Mouse (Mus musculus): ENCODE data around the gene Col8a1. TPM values are rescaled to one million over a fixed set of nuclear protein-coding genes. Genes with fewer than 3 reads are reported as not detected.

Col8a1 gene
- polyA plus RNA-seq, 1 experiment = 0.84 TPM

- TF ChIP-seq POLR2A (IDR thresholded peaks at IDR 0.05; ENCODE audit: borderline replicate concordance, low read depth, low read length) (no peak), CTCF (IDR thresholded peaks at IDR 0.05; ENCODE audit: low read depth, low read length) (no peak)
- no peak overlapping the region for H3K4me3 ChIP-seq (ENCODE audit: insufficient read depth, low read length)
- no peak overlapping the region for H3K27ac ChIP-seq (ENCODE audit: insufficient read depth, low read depth, low read length)
- H3K4me1 ChIP-seq (ENCODE audit: control insufficient read depth, insufficient read depth, low read length) = peaks cover 2% of the 10 kb centered on the region
These were observed 142.8 kb downstream of the Col8a1 start for GRCm38 (mm10) chr16:57611768-57612167.

GRCm38 (mm10) chr16:57606444-57607227 is 147.9 kb downstream of the Col8a1 start, which contains the start of gene Cmss1:
Cmss1 (minus strand) TSS chr16:57606864.
- Histone ChIP-seq H3K27ac (ENCODE audit: insufficient read depth, low read depth, low read length) (peak within 1 kb of the TSS; percentile 45), H3K4me1 (ENCODE audit: control insufficient read depth, insufficient read depth, low read length) (peaks cover 13% of the 10 kb centered on the region), H3K4me3 (ENCODE audit: insufficient read depth, low read length) (peak within 1 kb of the TSS; percentile 99)
- TF ChIP-seq CTCF (IDR thresholded peaks at IDR 0.05; ENCODE audit: low read depth, low read length) (no peak; the same call in 1 of the 2 replicates), POLR2A (IDR thresholded peaks at IDR 0.05; ENCODE audit: borderline replicate concordance, low read depth, low read length) (no peak)

- H3K27ac ChIP-seq (ENCODE audit: insufficient read depth, low read depth, low read length) = no peak overlapping the region
- H3K4me3 ChIP-seq (ENCODE audit: insufficient read depth, low read length) = no peak overlapping the region
- TF ChIP-seq CTCF (IDR thresholded peaks at IDR 0.05; ENCODE audit: low read depth, low read length) = no peak
- no peak for TF ChIP-seq POLR2A (IDR thresholded peaks at IDR 0.05; ENCODE audit: borderline replicate concordance, low read depth, low read length)
- H3K4me1 ChIP-seq (ENCODE audit: control insufficient read depth, insufficient read depth, low read length) = 0 out of 2 replicates have a peak, but pooled peaks cover 11% of the 10 kb centered on the region
These were observed 153.5 kb downstream of the Col8a1 start for GRCm38 (mm10) chr16:57601031-57601430.

- H3K4me1 ChIP-seq (ENCODE audit: control insufficient read depth, insufficient read depth, low read length) = no peaks in the 10 kb centered on the region
- H3K4me3 ChIP-seq (ENCODE audit: insufficient read depth, low read length) = no peak overlapping the region
- no peak for TF ChIP-seq POLR2A (IDR thresholded peaks at IDR 0.05; ENCODE audit: borderline replicate concordance, low read depth, low read length)
- no peak for TF ChIP-seq CTCF (IDR thresholded peaks at IDR 0.05; ENCODE audit: low read depth, low read length)
- H3K27ac ChIP-seq (ENCODE audit: insufficient read depth, low read depth, low read length) = no peak overlapping the region
These were observed 157.1 kb downstream of the Col8a1 start for GRCm38 (mm10) chr16:57597295-57597957.

- no peak overlapping the region for H3K27ac ChIP-seq (ENCODE audit: insufficient read depth, low read depth, low read length)
- TF ChIP-seq POLR2A (IDR thresholded peaks at IDR 0.05; ENCODE audit: borderline replicate concordance, low read depth, low read length) = no peak
- TF ChIP-seq CTCF (IDR thresholded peaks at IDR 0.05; ENCODE audit: low read depth, low read length) = no peak
- H3K4me3 ChIP-seq (ENCODE audit: insufficient read depth, low read length) = no peak overlapping the region
These were observed 160.9 kb downstream of the Col8a1 start for GRCm38 (mm10) chr16:57593422-57594157.

GRCm38 (mm10) chr16:57585201-57585600 is 169.3 kb downstream of the Col8a1 start:
- Histone ChIP-seq H3K4me3 (ENCODE audit: insufficient read depth, low read length) (no peak overlapping the region), H3K4me1 (ENCODE audit: control insufficient read depth, insufficient read depth, low read length) (peaks cover 5% of the 10 kb centered on the region), H3K27ac (ENCODE audit: insufficient read depth, low read depth, low read length) (no peak overlapping the region)
- TF ChIP-seq CTCF (IDR thresholded peaks at IDR 0.05; ENCODE audit: low read depth, low read length) (no peak), POLR2A (IDR thresholded peaks at IDR 0.05; ENCODE audit: borderline replicate concordance, low read depth, low read length) (no peak)

More at GRCm38 (mm10) chr16:57593422-57594157, 160.9 kb downstream of the Col8a1 start:
- no peaks in the 10 kb centered on the region for H3K4me1 ChIP-seq (ENCODE audit: control insufficient read depth, insufficient read depth, low read length)

- Histone ChIP-seq H3K27ac (ENCODE audit: insufficient read depth, low read depth, low read length) (no peak overlapping the region), H3K4me1 (ENCODE audit: control insufficient read depth, insufficient read depth, low read length) (peaks cover 5% of the 10 kb centered on the region), H3K4me3 (ENCODE audit: insufficient read depth, low read length) (no peak overlapping the region)
- TF ChIP-seq CTCF (IDR thresholded peaks at IDR 0.05; ENCODE audit: low read depth, low read length) = no peak
- TF ChIP-seq POLR2A (IDR thresholded peaks at IDR 0.05; ENCODE audit: borderline replicate concordance, low read depth, low read length) = no peak
These were observed 172.5 kb downstream of the Col8a1 start for GRCm38 (mm10) chr16:57582008-57582407.

- TF ChIP-seq POLR2A (IDR thresholded peaks at IDR 0.05; ENCODE audit: borderline replicate concordance, low read depth, low read length) (no peak), CTCF (IDR thresholded peaks at IDR 0.05; ENCODE audit: low read depth, low read length) (no peak)
- Histone ChIP-seq H3K4me3 (ENCODE audit: insufficient read depth, low read length) (no peak overlapping the region), H3K27ac (ENCODE audit: insufficient read depth, low read depth, low read length) (no peak overlapping the region), H3K4me1 (ENCODE audit: control insufficient read depth, insufficient read depth, low read length) (peaks cover 5% of the 10 kb centered on the region)
These were observed 174.5 kb downstream of the Col8a1 start for GRCm38 (mm10) chr16:57580041-57580440.

- Histone ChIP-seq H3K4me1 (ENCODE audit: control insufficient read depth, insufficient read depth, low read length) (peaks cover 3% of the 10 kb centered on the region; the same call in 1 of the 2 replicates), H3K4me3 (ENCODE audit: insufficient read depth, low read length) (no peak overlapping the region), H3K27ac (ENCODE audit: insufficient read depth, low read depth, low read length) (no peak overlapping the region)
- TF ChIP-seq CTCF (IDR thresholded peaks at IDR 0.05; ENCODE audit: low read depth, low read length) (no peak), POLR2A (IDR thresholded peaks at IDR 0.05; ENCODE audit: borderline replicate concordance, low read depth, low read length) (no peak)
These were observed 177.0 kb downstream of the Col8a1 start for GRCm38 (mm10) chr16:57577519-57577918.

Data from bone marrow macrophage, adult 2 months (primary cell).